ENCODE assay signal across 28 mouse cellular contexts in genomic region chr3:83283882-83284281, GRCm38 (mm10).
"Had no signal": no experiment of that assay in that cellular context is flagged by ENCODE, and none has a peak within 500 bp of the region (broad histone marks: within the 10 kb centered on the region; RNA-seq: fewer than 3 reads in every experiment).

No protein-coding gene starts in this region.

- H3K9me3 ChIP-seq: embryonic facial prominence, embryonic 10.5 days; embryonic facial prominence, embryonic 12.5 days; embryonic facial prominence, embryonic 13.5 days; embryonic facial prominence, embryonic 15.5 days; forebrain, embryonic 10.5 days; forebrain, embryonic 12.5 days; forebrain, embryonic 13.5 days; forebrain, embryonic 15.5 days had no signal

- H3K9ac ChIP-seq: embryonic facial prominence, embryonic 12.5 days; embryonic facial prominence, embryonic 13.5 days; embryonic facial prominence, embryonic 15.5 days; forebrain, embryonic 12.5 days; forebrain, embryonic 13.5 days; forebrain, embryonic 15.5 days; forebrain, postnatal 0 days had no signal

- H3K36me3 ChIP-seq: embryonic facial prominence, embryonic 10.5 days; embryonic facial prominence, embryonic 12.5 days; embryonic facial prominence, embryonic 13.5 days; embryonic facial prominence, embryonic 15.5 days; forebrain, embryonic 10.5 days; forebrain, embryonic 12.5 days; forebrain, embryonic 15.5 days had no signal

- DNase-seq: cerebellum, adult 2 months; cerebellum, adult 8-10 months; cerebellum, adult 9-10 months; cerebellum, adult 9-11 months; cerebellum, postnatal 10 days; cerebellum, postnatal 14 days; cerebellum, postnatal 25 days; cerebellum, postnatal 36 days; embryo, embryonic 11 days; forebrain, postnatal 0 days; gastrocnemius, adult 2 months; gastrocnemius, postnatal 10 days; gastrocnemius, postnatal 14 days; gastrocnemius, postnatal 25 days; gastrocnemius, postnatal 36 days; heart, adult 18-20 months; heart, adult 2 months had no signal

- H3K4me1 ChIP-seq: forebrain, embryonic 12.5 days; forebrain, embryonic 13.5 days; forebrain, embryonic 15.5 days had no signal

- H3K4me3 ChIP-seq: embryonic facial prominence, embryonic 10.5 days; embryonic facial prominence, embryonic 12.5 days; embryonic facial prominence, embryonic 13.5 days; embryonic facial prominence, embryonic 15.5 days; erythroblast, embryonic 14.5 days; forebrain, embryonic 10.5 days; forebrain, embryonic 12.5 days; forebrain, embryonic 13.5 days; forebrain, embryonic 15.5 days; gastrocnemius, adult 2 months; heart, adult 2 months had no signal

- H3K27ac ChIP-seq: embryonic facial prominence, embryonic 10.5 days; embryonic facial prominence, embryonic 12.5 days; embryonic facial prominence, embryonic 13.5 days; embryonic facial prominence, embryonic 15.5 days; forebrain, embryonic 10.5 days; forebrain, embryonic 12.5 days; forebrain, embryonic 13.5 days; forebrain, embryonic 15.5 days; gastrocnemius, adult 2 months; heart, adult 2 months had no signal

- H3K27me3 ChIP-seq: embryonic facial prominence, embryonic 12.5 days; embryonic facial prominence, embryonic 13.5 days; embryonic facial prominence, embryonic 15.5 days; forebrain, embryonic 12.5 days; forebrain, embryonic 15.5 days had no signal

- ATAC-seq: forebrain, embryonic 13.5 days; forebrain, embryonic 14.5 days; forebrain, embryonic 15.5 days; forebrain, embryonic 16.5 days; forebrain, postnatal 0 days had no signal

- H3K4me2 ChIP-seq: embryonic facial prominence, embryonic 12.5 days; embryonic facial prominence, embryonic 13.5 days; embryonic facial prominence, embryonic 15.5 days; forebrain, embryonic 12.5 days; forebrain, embryonic 13.5 days; forebrain, embryonic 15.5 days had no signal
